Mouse (Mus musculus) adrenal gland, adult 18-20 months (tissue): ENCODE results near the gene Cfap99. TPM values are rescaled to one million over a fixed set of nuclear protein-coding genes. Genes with fewer than 3 reads are reported as not detected.

ENCODE experiments used
- DNase-seq, 2 experiments: peaks; one replicate each; pipeline ENCODE4 v3.0.0; 2021 to 2022; ENCODE audit warnings: low spot score in 2 of 2
- total RNA-seq, 2 experiments: library from RNA; stranded (reverse); gene quantifications; 1 replicate in 1 of 2; 2 replicates in 1 of 2; pipeline ENCODE4 v1.2.3; 2021

Cfap99 gene
- total RNA-seq, 2 experiments from 2014 or later: not detected

DNA sequence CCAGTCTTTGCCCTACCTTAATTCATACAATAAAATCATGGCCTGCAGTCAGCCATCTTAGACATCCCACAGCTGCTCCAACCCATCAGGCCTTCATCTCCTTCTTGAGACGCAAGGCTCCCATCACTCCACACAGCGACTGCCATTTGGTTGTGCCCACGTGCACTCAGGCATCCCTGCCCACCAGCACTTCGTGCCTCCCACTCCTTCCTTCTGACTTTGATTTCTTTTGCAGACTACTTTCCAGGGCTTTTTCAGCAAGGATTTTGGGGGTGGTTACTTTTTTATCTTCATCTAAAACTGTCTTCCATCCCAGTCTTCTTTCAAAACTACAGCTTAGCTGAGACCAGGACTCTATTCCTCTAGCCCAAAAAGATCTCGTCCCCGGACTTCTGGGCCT is 11.7 kb upstream of the Cfap99 start:
- no peak for DNase-seq

GRCm38 (mm10) chr5:34278058-34278457 is 10.3 kb upstream of the Cfap99 start:
- no peak for DNase-seq

GRCm38 (mm10) chr5:34279214-34279613 is 9.2 kb upstream of the Cfap99 start:
- no peak for DNase-seq

- no peak for DNase-seq
Observed at GRCm38 (mm10) chr5:34280976-34281375, 7.4 kb upstream of the Cfap99 start.

GRCm38 (mm10) chr5:34283355-34283754 is 5.0 kb upstream of the Cfap99 start:
- DNase-seq: no peak

DNA sequence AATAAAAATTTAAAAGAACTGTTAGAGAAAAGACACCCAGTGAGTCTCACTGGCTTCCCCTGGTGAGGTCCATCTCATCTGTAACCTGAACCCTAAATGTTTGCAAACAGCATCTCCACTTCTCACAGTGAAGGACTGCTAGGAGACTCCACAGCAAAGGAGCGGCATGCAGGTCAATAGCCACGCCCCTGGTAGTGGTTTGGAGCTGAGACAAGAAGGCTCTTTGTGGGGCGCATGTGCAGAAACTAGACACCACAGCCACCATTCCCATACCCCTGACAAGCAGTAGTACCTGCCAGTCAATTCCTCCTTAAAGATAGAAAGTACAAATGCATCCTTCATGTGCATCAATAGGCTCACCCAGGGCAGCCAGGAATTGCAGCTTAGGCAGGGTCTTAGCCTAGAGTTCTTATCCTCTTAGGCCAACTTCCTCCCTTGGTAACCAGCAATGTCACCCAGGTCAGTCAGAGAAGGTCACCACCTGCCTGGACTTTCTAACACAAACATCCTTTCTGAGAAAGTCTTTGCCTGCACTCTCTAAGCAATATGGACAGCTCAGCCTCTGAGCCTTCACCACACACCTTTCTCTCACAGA is 4.1 kb upstream of the Cfap99 start:
- no peak for DNase-seq

DNA sequence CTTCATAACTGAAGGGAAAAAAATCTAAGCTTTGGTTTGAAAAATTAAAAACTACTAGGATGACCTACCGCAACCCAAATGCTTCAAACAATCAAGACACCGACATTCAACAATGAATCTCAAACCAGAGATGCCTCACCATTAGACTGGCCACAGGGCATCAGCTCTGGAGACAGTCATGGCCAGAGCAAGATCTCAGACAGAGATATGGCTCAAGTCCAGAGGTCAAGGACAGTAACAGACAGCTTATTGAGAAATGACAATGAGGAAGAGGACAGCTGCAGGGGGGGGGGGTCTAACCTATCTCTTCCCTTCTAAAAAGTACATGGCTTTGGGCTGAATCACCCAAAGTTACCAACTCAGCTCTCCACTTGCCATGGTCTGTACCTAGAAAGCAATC is 3.1 kb upstream of the Cfap99 start:
- DNase-seq: no peak

- DNase-seq: no peak
Observed at GRCm38 (mm10) chr5:34286516-34286915, 1.9 kb upstream of the Cfap99 start.

DNA sequence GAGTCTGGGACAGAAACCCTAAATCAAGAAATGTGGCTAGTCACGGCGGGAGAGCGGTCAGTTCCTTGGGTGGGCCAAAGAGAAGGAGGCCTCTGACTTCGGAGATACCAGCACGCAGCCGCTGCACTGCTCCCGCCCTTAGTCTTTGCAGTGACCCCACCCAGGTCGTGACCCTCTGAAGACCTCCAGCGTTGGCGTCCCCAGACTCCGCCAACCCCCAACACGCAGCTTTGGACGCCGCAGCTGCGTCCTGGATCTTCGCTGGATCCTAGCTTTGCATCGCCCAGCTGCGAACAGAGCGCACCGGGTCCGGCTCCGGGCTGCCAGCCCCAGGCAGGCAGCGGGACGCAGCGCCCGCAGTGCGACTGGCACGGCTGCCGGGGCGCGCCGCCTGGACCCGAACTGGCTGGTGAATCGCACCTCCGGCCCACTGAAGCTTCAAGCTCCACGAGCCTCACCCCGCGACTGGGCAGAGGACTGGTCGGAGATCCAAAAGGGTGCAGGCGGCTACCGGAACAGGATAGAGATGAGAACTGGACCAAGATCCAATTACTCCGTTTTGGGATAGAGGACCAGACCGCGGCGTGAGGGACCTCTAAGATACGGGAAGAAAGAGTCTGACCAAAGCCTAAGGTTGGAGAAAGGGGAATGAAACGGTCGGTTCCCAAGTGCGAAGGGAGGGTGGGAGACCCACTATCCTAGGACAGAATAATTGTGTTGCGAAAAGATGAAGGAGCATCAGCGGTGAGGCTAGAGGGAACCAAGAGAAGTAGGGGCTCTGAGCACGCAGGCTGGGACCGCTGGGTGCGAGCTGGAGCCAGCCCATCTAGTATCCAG is 1.2 kb upstream of the Cfap99 start:
- peak in 1 of 2 experiments; percentile 22 for DNase-seq

- DNase-seq: no peak
Observed at GRCm38 (mm10) chr5:34287838-34288145, 608 bp upstream of the Cfap99 start.

- no peak for DNase-seq
Observed at GRCm38 (mm10) chr5:34289286-34289685, 886 bp downstream of the Cfap99 start.

DNA sequence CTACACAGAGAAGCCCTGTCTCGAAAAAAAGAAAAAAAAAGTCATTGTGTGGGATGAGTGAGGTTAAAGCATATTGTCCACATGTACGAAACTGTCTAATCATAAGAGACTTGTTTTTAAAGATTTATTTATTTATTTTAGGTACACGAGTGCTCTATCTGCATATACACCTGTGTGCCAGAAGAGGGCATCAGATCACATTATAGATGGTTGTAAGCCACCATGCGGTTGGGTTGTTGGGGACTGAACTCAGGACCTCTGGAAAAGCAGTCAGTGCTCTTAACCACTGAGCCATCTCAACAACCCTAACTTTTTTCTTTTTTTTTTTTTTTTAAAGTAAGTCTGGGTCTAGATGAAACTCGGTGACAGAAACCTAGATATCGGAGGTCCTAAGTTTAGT is 5.0 kb downstream of the Cfap99 start:
- DNase-seq: no peak

DNA sequence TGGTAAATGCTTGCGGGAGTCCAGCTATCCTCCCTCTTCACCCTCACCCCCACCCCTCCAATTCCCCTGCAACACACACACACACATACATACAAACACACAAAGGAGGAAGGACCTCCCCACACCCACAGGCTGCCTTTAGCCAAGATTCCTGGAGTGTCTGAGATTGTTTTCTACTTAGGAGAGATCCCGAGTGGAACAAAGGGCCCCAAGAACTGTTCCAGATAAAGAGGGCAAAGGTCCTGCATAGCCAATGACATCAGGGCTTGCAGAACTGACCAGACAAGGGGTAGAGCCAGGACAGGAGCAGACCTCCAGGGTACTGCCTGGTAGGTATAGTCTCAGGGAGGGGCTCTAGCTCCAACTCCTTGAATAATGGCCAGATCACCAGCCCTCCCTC is 6.3 kb downstream of the Cfap99 start:
- DNase-seq: no peak

DNA sequence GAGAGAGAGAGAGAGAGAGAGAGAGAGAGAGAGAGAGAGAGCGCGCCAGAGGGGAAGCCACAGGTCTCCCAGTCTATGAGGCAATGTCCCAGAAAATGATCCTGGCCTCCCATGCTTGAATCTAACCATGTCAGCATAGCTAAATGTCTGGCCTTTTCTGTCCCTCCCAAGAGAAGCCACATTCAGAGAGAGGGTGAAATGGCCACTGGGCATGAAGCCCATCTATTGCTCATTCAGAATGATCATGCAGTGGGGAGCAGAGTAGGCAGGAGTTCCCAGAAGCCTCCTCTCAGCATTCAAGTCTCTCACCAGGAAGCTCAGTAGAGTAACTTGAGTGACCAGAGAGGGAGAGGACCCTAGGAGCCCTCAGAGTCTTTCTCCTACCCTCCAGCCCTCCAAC is 6.7 kb downstream of the Cfap99 start:
- peak in 1 of 2 experiments; percentile 27 for DNase-seq

DNA sequence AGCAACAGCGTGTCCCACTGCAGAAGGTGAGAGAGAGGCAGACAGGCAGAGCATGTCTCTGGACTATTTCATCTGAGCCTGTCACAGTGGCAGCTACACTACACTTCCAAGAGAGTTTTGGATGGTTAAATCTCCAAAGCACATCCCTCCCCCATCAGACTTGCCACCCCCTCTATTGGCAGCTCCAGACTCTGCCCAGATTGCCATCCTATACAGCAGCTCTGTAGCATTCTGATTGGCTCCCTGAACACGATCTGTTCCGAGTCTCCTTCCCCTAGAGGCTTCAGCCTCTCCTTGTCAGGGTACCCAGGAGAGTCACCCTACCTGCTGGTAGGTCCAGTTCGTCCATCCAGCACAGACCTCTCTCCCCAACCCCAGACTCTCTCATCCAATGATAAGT is 9.7 kb downstream of the Cfap99 start:
- no peak for DNase-seq

DNA sequence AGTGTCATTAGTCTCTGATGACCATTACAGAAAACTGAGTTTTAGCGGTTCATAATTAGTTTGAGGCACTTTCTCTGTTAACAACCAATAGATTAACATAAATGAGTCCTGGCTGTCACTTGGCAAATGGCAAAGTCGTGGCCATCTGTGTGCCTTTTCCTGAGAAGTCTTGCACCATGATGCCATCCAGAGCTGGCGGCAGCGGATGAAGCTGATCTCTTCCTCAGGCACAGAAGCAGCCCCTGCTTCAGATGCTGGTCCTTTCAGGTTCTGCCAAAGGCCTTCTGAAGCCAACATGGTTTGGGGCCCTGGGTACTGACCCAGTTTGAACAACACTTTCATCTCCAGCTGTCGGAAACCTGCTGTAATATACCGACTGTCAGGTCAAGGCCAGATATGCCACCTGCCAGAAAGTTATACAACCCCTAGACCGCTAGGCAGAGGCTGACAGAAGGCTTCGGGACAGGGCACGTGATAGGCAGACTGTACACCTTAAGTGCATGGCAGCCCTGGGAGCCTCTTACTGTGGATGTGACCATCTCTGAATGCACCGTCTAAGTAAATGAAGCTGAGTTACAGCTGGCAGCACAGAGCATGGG is 10.6 kb downstream of the Cfap99 start:
- DNase-seq: no peak

DNA sequence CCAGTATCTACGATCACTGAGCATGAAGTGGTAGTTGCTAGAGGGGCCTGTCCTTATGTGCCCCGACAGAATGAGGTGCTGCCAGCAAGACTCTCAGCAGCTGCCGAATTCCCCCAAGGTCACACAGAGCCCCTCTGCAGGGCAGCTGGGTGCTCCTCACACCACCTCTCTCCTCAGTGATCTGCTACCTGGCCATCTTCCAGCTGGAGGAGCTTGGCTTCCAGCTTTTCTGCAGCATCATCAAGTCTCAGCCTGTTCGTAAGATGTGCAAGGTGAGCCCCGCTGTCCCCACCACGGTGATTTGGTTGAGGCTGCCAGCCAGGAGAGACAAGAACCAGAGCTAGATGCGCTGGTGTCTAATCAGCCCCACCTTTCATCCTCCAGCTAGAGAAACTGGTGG is 14.0 kb downstream of the Cfap99 start:
- no peak for DNase-seq

- no peak for DNase-seq
Observed at GRCm38 (mm10) chr5:34309016-34309415, 20.6 kb downstream of the Cfap99 start.

DNA sequence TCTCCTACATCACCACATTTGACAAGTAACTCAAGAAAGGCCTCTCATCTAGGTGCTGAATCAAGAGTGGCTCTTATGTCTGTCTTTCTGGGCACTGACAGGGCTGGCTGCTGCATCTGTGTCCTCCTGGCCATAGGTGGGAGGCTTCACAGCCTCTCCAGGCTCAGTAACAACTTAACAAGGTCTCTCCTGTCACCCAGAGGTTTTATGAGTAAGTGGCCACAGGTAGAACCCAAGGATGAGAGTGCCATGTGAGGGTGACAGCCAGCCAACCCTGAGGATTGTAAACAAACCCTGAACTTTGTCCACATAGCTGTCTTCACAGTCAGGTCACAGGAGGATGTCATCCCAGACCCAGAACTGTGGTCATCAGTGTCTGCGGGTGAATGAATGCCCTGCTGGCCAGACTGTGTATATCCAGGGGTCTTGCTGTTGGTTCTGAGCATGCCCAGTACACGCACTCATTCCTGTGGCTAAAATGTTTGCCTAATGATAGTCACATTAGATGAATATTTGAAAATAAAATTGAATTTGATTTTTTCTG is 31.2 kb downstream of the Cfap99 start:
- DNase-seq: no peak

DNA sequence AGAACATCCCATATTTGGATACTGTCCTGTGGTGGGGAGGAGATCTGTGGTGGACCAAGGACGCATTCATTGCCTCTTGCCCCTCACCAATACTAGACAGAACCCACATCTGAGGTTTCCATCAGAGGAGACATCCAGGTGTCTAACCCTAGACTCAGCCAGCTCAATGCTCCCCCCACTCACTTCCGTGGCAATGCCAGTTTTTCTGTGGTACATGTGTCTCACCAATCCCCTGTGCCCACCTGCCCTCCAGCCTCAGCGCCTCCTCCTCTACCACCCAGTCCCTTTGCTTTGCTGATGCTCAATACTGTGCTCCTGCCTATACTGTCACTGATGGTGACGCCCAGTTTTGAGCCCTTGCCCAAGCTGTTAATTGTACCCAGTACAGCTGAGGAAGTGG is 32.8 kb downstream of the Cfap99 start:
- DNase-seq: no peak

DNA sequence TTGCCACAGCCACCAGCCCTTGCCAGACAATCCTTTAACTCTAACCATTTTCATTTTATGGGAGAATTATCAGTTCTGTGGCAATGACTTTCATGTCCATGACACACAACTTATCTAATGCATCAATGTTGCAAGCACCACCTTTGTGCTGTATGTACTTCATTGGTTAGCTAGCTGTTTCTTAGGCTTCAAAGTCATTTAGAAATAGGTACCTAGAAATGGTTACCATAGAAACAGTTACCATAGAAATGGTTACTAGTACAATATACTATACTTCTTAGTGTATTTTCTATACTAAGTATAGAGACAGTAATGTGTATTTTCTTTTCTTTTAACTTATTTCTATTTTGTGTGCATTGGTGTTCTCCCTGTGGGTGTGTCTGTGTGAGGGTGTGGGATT is 36.9 kb downstream of the Cfap99 start:
- no peak for DNase-seq

DNA sequence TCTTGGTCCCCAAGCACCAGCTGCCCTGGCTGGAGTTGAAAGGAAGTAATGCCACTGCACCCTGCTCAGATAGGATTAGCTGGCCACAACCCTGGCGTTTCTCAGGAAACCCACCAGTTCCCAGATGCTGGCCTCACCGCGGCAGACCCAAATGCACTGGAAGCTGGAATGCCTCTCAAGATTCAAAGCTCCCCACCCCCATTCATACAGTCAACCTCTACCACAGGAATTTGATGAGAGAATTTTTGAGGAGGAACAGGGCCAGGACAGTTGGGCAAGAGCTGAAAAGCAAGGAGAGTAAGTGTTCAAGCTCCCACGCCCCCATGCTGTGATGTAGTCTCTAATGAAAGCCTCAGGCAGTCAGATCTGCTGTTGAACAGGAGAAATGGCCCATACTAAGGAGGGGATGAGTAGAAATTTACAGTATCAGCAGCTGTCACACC is 37.9 kb downstream of the Cfap99 start:
- DNase-seq: no peak
